Mouse (Mus musculus) embryonic stem cell, embryonic (primary cell): Measurements from ENCODE around the gene Tmem210.

Experiments
- CTCF ChIA-PET, 4 experiments: fragments of 300-600 bp in 2 of 4; fragments of 350-600 bp in 2 of 4; sonication (Branson Sonifier 250); formaldehyde crosslinking; loops; one replicate each; lab custom pipeline; 2022; ENCODE audit warnings: inconsistent platforms in 2 of 4; lab: Charles Lee
- POLR2A ChIA-PET, 4 experiments: fragments of 300-600 bp in 2 of 4; fragments of 350-600 bp in 2 of 4; sonication (Branson Sonifier 250); formaldehyde crosslinking; loops; one replicate each; lab custom pipeline; 2022; ENCODE audit warnings: antibody characterized with exemption in 4 of 4, inconsistent platforms in 1 of 4; lab: Charles Lee

Gene Tmem210

DNA sequence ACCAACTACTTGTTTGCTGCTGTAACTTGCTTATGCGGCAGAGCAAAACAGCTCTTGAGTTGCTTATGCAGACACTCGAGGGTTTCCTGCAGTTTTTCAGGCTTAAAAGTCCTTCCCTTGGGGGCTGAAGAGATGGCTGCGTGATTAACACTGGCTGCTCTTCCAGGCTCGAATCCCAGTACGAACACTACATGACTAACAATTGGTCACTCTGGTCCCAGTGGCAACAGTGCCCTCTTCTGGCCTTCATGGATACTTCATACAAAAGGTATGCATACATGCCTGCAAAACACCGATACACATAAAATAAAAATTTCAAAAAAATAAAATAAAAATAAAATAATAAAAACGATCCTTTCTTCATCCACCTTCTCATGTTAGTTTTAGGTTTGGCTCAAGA is 40.5 kb downstream of the Tmem210 start:
- CTCF ChIA-PET, result interaction anchor here (0.6 to 3.2 kb wide), 18 partner anchors 10 to 256 kb away, joined by 3 to 14 read pairs (median 3); partner anchors contain the start of genes Anapc2 (in 1 of the 4), Grin1 (in 1 of the 4), Nelfb (in 1 of the 4) and Sapcd2 (in 1 of the 4)
- POLR2A ChIA-PET, result interaction anchor here (0.5 to 1.5 kb wide), 7 partner anchors 17 to 76 kb away, joined by 3 to 9 read pairs (median 3); partner anchors contain the start of gene Sapcd2 (in 1 of the 4)

DNA sequence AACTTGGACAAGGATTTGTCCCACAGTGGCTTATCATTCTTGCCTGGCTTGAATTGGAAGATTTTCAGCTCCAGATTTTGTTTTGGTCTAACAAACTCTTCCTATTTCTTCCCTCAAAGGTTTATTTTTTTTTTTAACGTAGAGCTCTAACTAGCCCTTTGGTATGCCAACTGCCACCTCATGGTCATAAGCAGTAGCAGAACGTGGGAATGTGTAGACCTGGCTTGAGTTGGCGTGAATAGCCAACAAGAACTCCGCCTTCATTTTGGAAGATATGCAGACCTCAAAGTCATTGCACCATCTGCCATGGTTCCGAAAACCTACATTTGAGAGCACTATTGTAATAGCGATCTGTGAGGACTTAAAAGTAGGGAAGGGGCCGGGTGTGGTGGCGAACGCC is 43.5 kb downstream of the Tmem210 start:
- POLR2A ChIA-PET, result interaction anchor here in 2 of 4 experiments (0.6 to 1.9 kb wide), 4 partner anchors 17 to 65 kb away, joined by 3 to 4 read pairs (median 4); no protein-coding TSS in a partner anchor
- CTCF ChIA-PET, result interaction anchor here in 3 of 4 experiments (0.7 to 1.6 kb wide), 3 partner anchors 39 to 103 kb away, joined by 3 to 7 read pairs (median 6); no protein-coding TSS in a partner anchor

- ChIA-PET CTCF (interaction anchor here (0.5 to 1.4 kb wide), 10 partner anchors 40 to 136 kb away, joined by 3 to 10 read pairs (median 4); partner anchors contain the start of genes Anapc2 (in 1 of the 4), Ssna1 (in 1 of the 4), Tmem203 (in 1 of the 4) and Tor4a (in 1 of the 4)), POLR2A (interaction anchor here (0.5 to 2.7 kb wide), 53 partner anchors 9 to 800 kb away, joined by 3 to 15 read pairs (median 4); partner anchors contain the start of genes Anapc2 (in 3 of the 4), Ssna1 (in 3 of the 4), Arrdc1 (in 2 of the 4) and Dpp7 (in 2 of the 4))
Measured at GRCm38 (mm10) chr2:25332286-25333160, 44.6 kb downstream of the Tmem210 start, which contains the start of gene Man1b1. Gene Man1b1 (plus strand): TSS chr2:25332338.

DNA sequence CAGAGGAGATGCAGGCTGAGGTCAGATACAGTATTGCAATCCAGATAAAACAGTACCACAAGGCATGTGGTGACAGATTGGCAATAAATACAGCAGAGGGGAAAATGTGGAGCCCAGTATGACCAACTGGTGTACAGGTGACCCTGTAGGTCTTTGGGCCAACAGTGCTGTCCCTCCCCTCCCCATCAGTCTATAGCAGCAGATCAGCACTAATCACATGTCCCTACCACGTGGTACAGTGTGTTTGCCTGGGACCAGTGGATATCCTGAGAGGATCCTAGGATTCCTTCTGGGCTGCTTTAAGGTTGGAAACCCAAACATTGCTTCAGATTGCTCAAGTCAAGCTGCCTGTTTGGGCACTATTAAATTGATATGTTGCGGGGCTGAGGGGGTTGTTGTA is 45.6 kb downstream of the Tmem210 start:
- ChIA-PET CTCF (interaction anchor here in 2 of 4 experiments (1.2 to 1.4 kb wide), 4 partner anchors 41 to 137 kb away, joined by 3 to 10 read pairs (median 4); partner anchors contain the start of gene Tor4a (in 1 of the 2)), POLR2A (interaction anchor here in 3 of 4 experiments (0.6 to 2.7 kb wide), 27 partner anchors 8 to 399 kb away, joined by 3 to 15 read pairs (median 4); partner anchors contain the start of genes Arrdc1 (in 2 of the 3), Tprn (in 2 of the 3), Anapc2 (in 1 of the 3) and Dpp7 (in 1 of the 3))

DNA sequence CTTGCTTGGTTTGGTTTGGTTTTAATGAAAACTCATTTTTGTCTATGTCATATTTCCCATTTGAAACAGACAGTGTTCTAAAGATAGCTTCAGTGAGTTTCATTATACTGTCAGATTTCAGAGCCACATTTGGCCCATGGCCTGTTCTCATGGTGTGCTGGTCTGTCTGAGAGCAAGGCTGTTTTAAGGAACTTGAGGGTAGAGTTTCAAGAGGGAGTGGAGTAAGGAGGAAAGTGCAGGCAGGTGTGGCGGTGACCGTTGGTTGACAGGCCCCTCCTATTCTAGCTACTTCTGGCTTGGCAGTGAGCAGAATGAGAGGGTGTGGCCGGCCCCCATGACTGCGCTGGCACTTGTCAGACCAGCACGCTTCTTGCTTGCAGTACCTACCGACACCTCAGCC is 50.4 kb downstream of the Tmem210 start:
- ChIA-PET CTCF (interaction anchor here in 2 of 4 experiments (1.2 to 1.4 kb wide), 2 partner anchors 46 to 64 kb away, joined by 3 to 4 read pairs; no protein-coding TSS in a partner anchor), POLR2A (interaction anchor here in 3 of 4 experiments (0.5 to 1.8 kb wide), 11 partner anchors 7 to 300 kb away, joined by 3 to 9 read pairs (median 3); partner anchors contain the start of genes Dpp7 (in 1 of the 3) and Traf2 (in 1 of the 3))
